Mouse (Mus musculus): ENCODE measurements around the gene Atp8b5.

DNA sequence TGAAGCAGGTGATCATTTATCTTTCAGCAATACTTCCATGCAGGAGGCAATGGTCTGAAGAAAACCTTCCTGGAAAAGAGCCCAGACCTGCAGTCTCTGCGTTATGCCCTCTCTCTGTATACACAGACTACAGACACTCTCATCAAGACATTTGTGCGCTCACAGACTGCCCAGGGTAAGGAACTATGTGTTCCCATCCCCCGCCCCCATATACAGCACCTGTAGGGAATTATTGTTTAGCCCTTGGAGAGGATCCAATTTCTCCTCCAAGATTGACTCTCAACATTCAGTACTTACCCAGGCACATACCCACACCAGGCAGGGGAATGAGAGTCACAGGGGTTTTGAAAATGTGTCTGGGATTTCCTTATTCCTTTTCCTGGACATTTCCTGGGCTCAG lies 7.5 kb upstream of the Atp8b5 start:
- TF ChIP-seq CTCF (IDR thresholded peaks at IDR 0.05; ENCODE audit: borderline replicate concordance, control insufficient read depth, extremely low read depth, insufficient read depth, low read length, poor library complexity) (no peak), POLR2A (IDR thresholded peaks at IDR 0.05; ENCODE audit: control insufficient read depth, extremely low read depth, insufficient read depth, low read length, poor library complexity) (no peak)

Measured in thymus, adult 2 months (tissue).